Mouse (Mus musculus) liver, postnatal 0 days (tissue): ENCODE measurements around the gene Hivep3.

ENCODE experiments used
- CTCF ChIP-seq: sonication (generic); IDR thresholded peaks from 2 replicates; pipeline ENCODE4 v1.5.1; 2016; ENCODE audit warnings: antibody characterized with exemption, low read depth
- EP300 ChIP-seq: IDR thresholded peaks from 2 replicates; pipeline ENCODE4 v1.6.1; 2016; ENCODE audit warnings: antibody characterized with exemption, low read depth, mild to moderate bottlenecking

DNA sequence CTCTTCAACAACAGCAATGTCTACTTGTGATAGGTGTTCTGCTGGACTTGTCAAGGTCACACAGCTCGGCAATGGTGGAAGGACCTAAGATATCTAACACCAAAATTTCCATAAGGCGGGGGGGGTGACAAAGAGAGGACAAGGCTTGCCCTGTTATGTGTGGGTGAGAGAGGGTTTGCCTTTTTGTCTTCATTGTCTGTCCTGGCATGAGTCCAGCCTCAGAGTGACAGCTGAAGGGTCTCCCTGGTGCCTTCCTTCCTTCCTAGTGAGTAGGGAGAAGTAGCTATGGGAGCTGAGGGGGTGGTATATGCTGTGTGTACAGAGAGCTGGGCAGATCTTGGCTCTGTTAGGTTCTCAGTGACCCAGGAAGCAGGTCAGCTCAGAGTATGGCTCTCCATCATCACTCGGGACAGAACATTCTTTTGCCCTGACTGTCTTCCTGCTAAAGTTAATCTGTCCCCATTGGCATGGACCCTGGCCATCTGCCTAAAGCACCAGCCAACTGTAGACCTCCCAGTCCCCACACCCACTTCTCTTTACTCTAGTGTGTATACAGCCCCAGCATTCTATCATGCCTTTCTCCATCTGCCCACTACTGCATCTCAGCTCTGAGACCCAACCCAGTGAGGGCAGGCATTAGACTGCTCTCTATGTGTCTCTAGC is 255.6 kb downstream of the Hivep3 start:
- TF ChIP-seq CTCF (no peak), EP300 (no peak)
